Mouse (Mus musculus) C2C12 (cell line): ENCODE data around the gene Nectin2.

ENCODE experiments used
- CTCF ChIP-seq: IDR thresholded peaks from one replicate; pipeline ENCODE4 v1.5.1; 2011; ENCODE audit not compliant: control insufficient read depth, insufficient read depth, insufficient read length
- FOSL1 ChIP-seq: IDR thresholded peaks from one replicate; pipeline ENCODE4 v1.8.0; 2011; ENCODE audit warnings: mild to moderate bottlenecking, low read length; ENCODE audit not compliant: poor library complexity, insufficient read depth, severe bottlenecking
- MAX ChIP-seq: IDR thresholded peaks from one replicate; pipeline ENCODE4 v1.6.1; 2011; ENCODE audit warnings: mild to moderate bottlenecking, control low read depth
- MYOD1 ChIP-seq: IDR thresholded peaks from one replicate; pipeline ENCODE4 v1.6.1; 2011; ENCODE audit warnings: low read depth; ENCODE audit not compliant: control insufficient read depth, insufficient read length
- MYOG ChIP-seq: IDR thresholded peaks from one replicate; pipeline ENCODE4 v1.6.1; 2011; ENCODE audit not compliant: control insufficient read depth, insufficient read length; ENCODE audit errors: extremely low read depth
- USF1 ChIP-seq: IDR thresholded peaks from one replicate; pipeline ENCODE4 v1.6.1; 2011; ENCODE audit warnings: low read depth, mild to moderate bottlenecking, control low read depth, moderate library complexity

- TF ChIP-seq MYOG, result no peak
- no peak for TF ChIP-seq MYOD1
- TF ChIP-seq CTCF, result no peak
- no peak for TF ChIP-seq USF1
- TF ChIP-seq FOSL1, result no peak
- no peak for TF ChIP-seq MAX
These were observed 53.9 kb downstream of the Nectin2 start for GRCm38 (mm10) chr7:19696336-19696873.
